Mouse (Mus musculus): ENCODE results near the gene Dgki. TPM values are rescaled to one million over a fixed set of nuclear protein-coding genes. Genes with fewer than 3 reads are reported as not detected.

Dgki gene
- total and polyA plus RNA-seq, 3 experiments = 4.4 to 8.7 (median 7.7) TPM

DNA sequence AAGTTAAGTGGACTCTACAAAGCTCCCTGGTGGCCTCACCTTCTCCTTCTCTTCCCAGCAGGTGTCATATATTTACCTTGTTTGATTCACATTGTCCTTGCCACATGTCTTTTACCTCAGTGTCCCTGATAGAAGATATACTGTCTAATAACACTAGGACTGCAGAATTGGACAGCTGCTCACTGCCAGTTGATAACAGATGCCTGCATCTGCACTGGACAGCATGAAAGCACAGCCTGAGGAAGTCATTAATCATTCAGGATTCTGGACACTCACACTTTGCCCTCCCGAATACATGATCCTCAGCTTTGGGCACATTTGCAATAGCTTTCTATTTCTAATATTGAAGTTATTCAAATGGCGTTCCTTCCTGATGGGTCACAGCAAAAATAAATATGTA is 362.5 kb downstream of the Dgki start:
- H3K27ac ChIP-seq (ENCODE audit: insufficient read depth, low read depth) = no peak overlapping the region

DNA sequence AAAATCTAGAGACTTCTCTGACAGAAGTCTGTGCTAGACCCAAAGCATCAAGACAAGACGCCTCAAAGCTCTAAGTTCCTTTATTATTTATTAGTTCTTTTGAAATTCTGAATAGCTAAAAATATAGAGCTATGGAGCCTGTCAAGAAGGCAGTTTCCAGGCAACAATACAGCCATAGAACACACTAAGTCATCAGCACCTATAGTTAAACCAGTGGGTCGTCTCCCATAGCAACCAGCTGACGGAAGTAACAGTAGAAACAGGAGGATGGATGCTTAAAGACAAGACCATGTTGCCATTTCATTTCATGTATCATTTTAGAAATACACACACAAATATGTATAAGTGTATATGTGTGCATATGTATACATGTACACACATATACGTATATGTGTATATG is 363.2 kb downstream of the Dgki start:
- dilution Hi-C loops (cut with MboI; ENCODE audit: extremely low pct_ligation_motif_present, extremely low pct_unique_long_range_greater_than_20kb, low sequenced_read_pairs) (no loop called here), in situ Hi-C loops (cut with MboI; ENCODE audit: low pct_ligation_motif_present, low pct_unique_long_range_greater_than_20kb, low sequenced_read_pairs) (no loop called here)
- Histone ChIP-seq H3K79me2 (replicated peaks; ENCODE audit: control insufficient read depth, extremely low read depth, insufficient read depth, poor library complexity, severe bottlenecking) (no peaks in the 10 kb centered on the region), H3K9me3 (replicated peaks; ENCODE audit: low read length) (no peaks in the 10 kb centered on the region), H3K4me2 (ENCODE audit: insufficient read depth, low read depth, poor library complexity, severe bottlenecking) (no peak overlapping the region), H3K4me3 (replicated peaks in 1 of 3; ENCODE audit: low read depth in 2 of 3, low read length in 2 of 3, poor library complexity in 1 of 3) (no peak overlapping the region), H3K27me3 (replicated peaks) (no peaks in the 10 kb centered on the region), H3K9ac (ENCODE audit: insufficient read depth, low read depth) (no peak overlapping the region), H3K36me3 (replicated peaks in 1 of 2; ENCODE audit: control insufficient read depth in 1 of 2, insufficient read depth in 1 of 2, low read length in 1 of 2) (peaks cover 2 to 18% of the 10 kb centered on the region in 2 experiments), H3K4me1 (ENCODE audit: control insufficient read depth in 1 of 2, insufficient read depth in 2 of 2) (no peaks in the 10 kb centered on the region), H3K27ac (ENCODE audit: insufficient read depth, low read depth) (no peak overlapping the region)
- DNase-seq (ENCODE audit: extremely low read depth) = no peak
- no peak for TF ChIP-seq EP300 (IDR thresholded peaks at IDR 0.05; ENCODE audit: low read length)
- TF ChIP-seq JUND (conservative IDR thresholded peaks at IDR 0.05; ENCODE audit: low read depth, low read length) = no peak
- no peak for TF ChIP-seq MEF2A (IDR thresholded peaks at IDR 0.05; ENCODE audit: borderline replicate concordance, low read depth, low read length)
- TF ChIP-seq BHLHE40 (IDR thresholded peaks at IDR 0.05; ENCODE audit: low read depth, low read length) = no peak
- no peak for TF ChIP-seq USF2 (conservative IDR thresholded peaks at IDR 0.05; ENCODE audit: low read depth, low read length)

More for the DNA sequence above, 362.5 kb downstream of the Dgki start:
- no peaks in the 10 kb centered on the region for H3K27me3 ChIP-seq (replicated peaks)
- no peak overlapping the region for H3K4me3 ChIP-seq (replicated peaks in 1 of 3; ENCODE audit: low read depth in 2 of 3, low read length in 2 of 3, poor library complexity in 1 of 3)
- no peaks in the 10 kb centered on the region for H3K79me2 ChIP-seq (replicated peaks; ENCODE audit: control insufficient read depth, extremely low read depth, insufficient read depth, poor library complexity, severe bottlenecking)
- H3K9ac ChIP-seq (ENCODE audit: insufficient read depth, low read depth) = no peak overlapping the region
- H3K9me3 ChIP-seq (replicated peaks; ENCODE audit: low read length) = no peaks in the 10 kb centered on the region
- no peak overlapping the region; the same call in 1 of the 2 replicates for H3K4me2 ChIP-seq (ENCODE audit: insufficient read depth, low read depth, poor library complexity, severe bottlenecking)
- in situ Hi-C loops (cut with MboI; ENCODE audit: low pct_ligation_motif_present, low pct_unique_long_range_greater_than_20kb, low sequenced_read_pairs) = no loop called here
- peaks cover 2 to 16% of the 10 kb centered on the region in 2 experiments for H3K36me3 ChIP-seq (replicated peaks in 1 of 2; ENCODE audit: control insufficient read depth in 1 of 2, insufficient read depth in 1 of 2, low read length in 1 of 2)
- no peaks in the 10 kb centered on the region for H3K4me1 ChIP-seq (ENCODE audit: control insufficient read depth in 1 of 2, insufficient read depth in 2 of 2)
- dilution Hi-C loops (cut with MboI; ENCODE audit: extremely low pct_ligation_motif_present, extremely low pct_unique_long_range_greater_than_20kb, low sequenced_read_pairs) = no loop called here
- TF ChIP-seq EP300 (IDR thresholded peaks at IDR 0.05; ENCODE audit: low read length) (no peak), ZC3H11A (IDR thresholded peaks at IDR 0.05; ENCODE audit: low read depth, low read length) (no peak), BHLHE40 (IDR thresholded peaks at IDR 0.05; ENCODE audit: low read depth, low read length) (no peak), MXI1 (IDR thresholded peaks at IDR 0.05; ENCODE audit: low read depth, low read length) (no peak), CHD1 (IDR thresholded peaks at IDR 0.05; ENCODE audit: low read depth, low read length) (no peak), ELF1 (IDR thresholded peaks at IDR 0.05; ENCODE audit: low read depth, low read length) (no peak), NELFE (IDR thresholded peaks at IDR 0.05; ENCODE audit: low read depth, low read length) (no peak), POLR2AphosphoS2 (IDR thresholded peaks at IDR 0.05; ENCODE audit: low read depth, low read length) (no peak), ZKSCAN1 (IDR thresholded peaks at IDR 0.05; ENCODE audit: borderline replicate concordance, low read depth, low read length) (no peak), JUND (conservative IDR thresholded peaks at IDR 0.05; ENCODE audit: low read depth, low read length) (no peak), MAFK (IDR thresholded peaks at IDR 0.05; ENCODE audit: insufficient replicate concordance, low read length) (no peak), MAZ (IDR thresholded peaks at IDR 0.05; ENCODE audit: low read depth, low read length) (no peak), UBTF (IDR thresholded peaks at IDR 0.05; ENCODE audit: low read depth, low read length) (no peak), RAD21 (IDR thresholded peaks at IDR 0.05; ENCODE audit: low read depth, low read length) (no peak)
- no peak for DNase-seq (ENCODE audit: extremely low read depth)

Measured in CH12.LX (cell line).